Mouse (Mus musculus) neural tube, embryonic 10.5 days (tissue): ENCODE data around the gene Bex3.

ENCODE experiments used
- DNase-seq: peaks from one replicate; pipeline ENCODE4 v3.0.0-alpha.2; 2017; ENCODE audit warnings: low spot score; ENCODE audit errors: extremely low spot score

Bex3 gene

GRCm38 (mm10) chrX:136313303-136313702, 43.2 kb downstream of the Bex3 start:
- DNase-seq, result no peak

GRCm38 (mm10) chrX:136313792-136314564, 43.9 kb downstream of the Bex3 start:
- DNase-seq, result peak; percentile 13

- DNase-seq, result no peak
These were observed 49.9 kb downstream of the Bex3 start for GRCm38 (mm10) chrX:136319953-136320352.
